Mouse (Mus musculus) frontal cortex, adult 2 months (tissue): ENCODE results near the gene Syt1. TPM values are rescaled to one million over a fixed set of nuclear protein-coding genes. Genes with fewer than 3 reads are reported as not detected.

Experiments used
- DNase-seq, 2 experiments: peaks; one replicate each; pipeline ENCODE4 v3.0.0; 2022; ENCODE audit warnings: low spot score in 1 of 2; ENCODE audit errors: extremely low spot score in 1 of 2
- polyA plus RNA-seq: library from polyadenylated mRNA; depleted of rRNA; stranded (reverse); fragments of >200 nt; gene quantifications from 2 replicates; pipeline ENCODE4 v1.2.3, GENCODE M21; 2012

Gene Syt1
- polyA plus RNA-seq, 1 experiment: 663 TPM

DNA sequence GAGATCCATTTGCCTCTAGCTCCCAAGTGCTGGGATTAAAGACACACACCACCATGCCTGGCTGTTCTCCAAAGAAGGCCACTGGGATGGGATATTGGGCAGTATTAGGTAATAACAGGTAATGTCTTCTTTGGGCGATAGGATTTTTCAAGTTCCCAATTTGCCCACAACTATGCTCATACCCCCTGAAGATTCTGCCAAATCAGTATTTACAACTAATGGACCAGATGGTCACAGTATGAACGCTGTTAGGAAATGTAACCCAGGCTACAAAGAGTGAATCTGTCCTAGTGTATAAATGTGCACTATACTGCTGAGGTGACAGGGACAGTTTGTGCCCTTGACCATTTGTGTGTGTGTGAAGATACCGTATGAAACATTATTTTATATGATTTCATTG lies 421.9 kb downstream of the Syt1 start:
- DNase-seq: no peak

DNA sequence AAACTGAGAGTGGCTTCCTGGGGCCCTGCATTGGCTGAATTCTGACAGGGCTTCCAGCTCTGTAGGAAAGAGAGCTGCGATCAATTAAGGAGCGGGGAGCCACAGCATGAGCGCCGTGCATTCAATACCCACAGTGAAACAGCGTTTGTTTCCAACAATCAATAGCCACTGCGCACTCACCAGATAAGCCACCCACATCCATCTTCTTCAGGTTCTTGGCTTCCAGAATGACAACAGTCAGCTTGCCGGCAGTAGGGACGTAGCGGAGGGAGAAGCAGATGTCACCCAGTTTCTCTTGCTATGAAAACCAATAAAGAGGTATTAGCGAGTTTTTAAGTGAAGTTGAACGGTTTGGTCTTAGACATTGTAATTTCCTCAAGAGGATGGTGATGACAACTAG lies 427.1 kb downstream of the Syt1 start:
- no peak for DNase-seq

DNA sequence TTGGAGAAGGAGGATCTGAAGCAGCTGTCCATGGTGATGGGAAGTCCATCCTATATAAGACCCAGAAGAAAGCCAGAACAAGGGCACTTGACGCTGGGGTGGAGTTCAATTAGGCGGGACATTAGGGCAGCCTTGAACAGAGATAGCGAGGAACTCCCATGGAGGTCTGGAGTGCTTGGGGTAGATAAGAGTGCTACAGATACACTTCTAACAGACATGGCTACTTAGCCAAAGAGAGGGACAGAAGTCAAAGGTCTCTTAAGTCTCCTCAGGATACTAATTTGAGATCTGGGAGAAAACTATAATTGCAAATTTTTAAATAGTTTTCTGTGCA lies 428.4 kb downstream of the Syt1 start:
- no peak for DNase-seq

DNA sequence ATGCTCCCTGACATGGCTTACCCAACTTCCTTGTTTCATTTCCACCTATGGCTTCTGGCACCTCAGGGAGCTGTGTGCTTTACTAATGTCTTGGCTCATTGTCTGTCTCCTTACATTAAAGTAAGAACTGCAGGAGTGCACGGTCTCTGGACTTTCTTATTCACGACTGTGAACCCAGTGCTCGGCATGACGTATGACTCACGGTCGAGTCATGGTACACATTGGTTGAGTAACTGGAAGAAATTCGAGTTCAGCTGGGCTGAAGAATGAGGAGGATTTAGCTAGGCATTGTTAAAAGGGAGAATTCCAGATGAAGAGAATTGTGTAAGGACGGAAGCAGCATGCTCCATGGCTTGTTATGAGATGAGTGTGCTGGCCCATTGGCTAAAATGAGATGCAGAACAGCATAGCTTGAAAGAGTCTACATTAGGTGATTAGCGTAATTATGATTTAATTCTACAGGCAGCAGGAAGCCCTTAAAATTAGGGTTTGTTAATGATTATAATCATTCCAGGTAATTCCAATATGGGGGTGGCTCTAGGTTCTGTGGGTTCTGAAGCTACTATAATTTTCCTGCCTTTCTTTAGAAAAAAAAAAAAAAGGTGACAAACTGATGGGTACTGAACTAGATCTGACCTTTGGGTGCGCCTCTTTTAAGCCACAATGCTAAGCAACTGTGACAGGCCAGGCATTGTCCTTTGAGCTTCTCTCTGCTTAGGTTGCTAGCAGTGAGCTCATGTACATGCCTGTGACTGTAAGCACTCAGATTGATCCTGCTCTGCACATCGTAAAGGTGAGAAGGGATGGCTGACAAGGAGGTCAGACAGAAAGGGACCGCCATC lies 429.0 kb downstream of the Syt1 start:
- peak in 1 of 2 experiments; percentile 45 for DNase-seq

DNA sequence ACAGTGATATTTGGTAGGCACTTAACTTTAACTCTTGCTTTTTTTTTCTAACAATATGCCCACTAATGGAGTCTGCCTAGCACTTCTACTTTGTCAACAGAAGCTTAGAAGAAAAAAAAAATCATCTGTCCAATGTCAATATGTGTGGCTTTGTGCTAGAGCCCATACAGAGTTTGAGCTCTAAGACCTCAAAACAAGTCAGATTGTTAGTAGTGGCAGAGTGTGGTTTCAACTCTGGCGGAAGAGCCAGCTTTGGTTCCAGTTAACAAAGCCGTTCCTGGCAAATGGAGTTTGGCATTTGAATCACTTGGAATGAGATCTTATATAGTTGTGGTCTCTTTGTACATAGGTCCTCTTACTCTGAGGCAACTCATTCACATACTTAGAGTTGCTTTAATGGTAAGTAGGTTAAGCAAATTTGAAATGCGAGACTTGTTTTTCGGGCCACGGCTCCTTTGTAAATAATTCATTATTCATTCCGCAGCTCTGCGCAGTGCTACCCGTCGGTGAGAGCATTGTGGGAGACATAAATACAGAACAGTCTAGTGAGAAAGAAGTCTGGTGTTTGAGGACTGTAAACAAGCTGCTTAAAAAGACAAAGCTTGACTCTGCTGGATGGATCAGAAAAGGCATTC lies 429.9 kb downstream of the Syt1 start:
- peak in 1 of 2 experiments; percentile 54 for DNase-seq

DNA sequence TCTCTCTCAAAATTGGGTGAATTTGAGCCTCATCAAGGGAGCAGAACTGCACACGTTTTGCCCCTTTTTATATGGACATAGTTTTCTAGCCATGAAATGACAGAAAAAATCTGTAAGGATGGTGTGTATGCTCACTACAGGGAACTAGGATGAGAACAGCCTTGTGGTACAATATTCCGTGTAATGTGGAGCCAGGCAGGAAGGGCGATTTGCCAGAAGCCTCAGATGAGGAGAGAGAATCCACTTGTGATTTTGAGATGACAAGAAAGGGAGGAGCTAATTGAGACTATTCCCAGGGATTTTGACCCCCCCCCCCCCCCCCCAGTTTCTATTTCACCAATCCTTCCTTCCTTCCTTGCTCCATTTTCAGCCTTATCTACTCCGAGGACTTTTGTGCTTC lies 431.4 kb downstream of the Syt1 start:
- no peak for DNase-seq

DNA sequence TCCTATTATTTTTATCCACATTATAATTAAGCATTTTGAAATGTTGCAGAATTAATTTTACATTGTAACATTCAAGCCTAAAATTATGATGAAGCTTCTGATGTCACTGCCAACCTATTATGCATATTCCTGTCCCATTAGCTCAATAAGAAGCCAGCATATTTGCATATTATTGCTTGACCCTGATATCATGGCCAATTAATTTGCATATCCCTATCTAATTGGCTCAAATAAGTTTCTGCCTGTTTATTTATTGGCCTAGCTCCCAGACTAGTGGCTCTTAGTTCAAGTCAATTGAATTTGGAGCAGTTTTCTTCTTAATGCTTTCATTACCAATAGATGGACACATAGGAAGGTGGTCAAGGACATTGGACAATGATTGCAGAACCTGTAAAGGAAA lies 433.2 kb downstream of the Syt1 start:
- DNase-seq: no peak

DNA sequence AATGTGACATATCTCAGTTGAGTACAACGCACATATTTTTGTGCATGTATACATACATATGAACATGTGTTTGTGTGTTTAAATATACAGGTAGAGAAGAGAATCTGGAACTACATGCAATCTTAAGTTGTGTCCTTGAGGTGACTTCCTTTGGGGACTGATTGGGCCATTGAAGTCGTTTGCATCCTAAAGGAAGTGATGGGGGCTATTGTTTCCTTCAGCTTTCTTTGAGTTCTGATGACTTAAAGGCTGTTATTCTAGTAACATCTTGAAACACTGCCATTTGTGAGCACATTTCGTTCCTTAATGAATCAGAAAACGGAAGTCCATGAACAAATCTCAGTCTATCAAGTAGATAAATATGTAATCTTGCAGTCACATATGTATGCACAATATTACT lies 438.0 kb downstream of the Syt1 start:
- no peak for DNase-seq

DNA sequence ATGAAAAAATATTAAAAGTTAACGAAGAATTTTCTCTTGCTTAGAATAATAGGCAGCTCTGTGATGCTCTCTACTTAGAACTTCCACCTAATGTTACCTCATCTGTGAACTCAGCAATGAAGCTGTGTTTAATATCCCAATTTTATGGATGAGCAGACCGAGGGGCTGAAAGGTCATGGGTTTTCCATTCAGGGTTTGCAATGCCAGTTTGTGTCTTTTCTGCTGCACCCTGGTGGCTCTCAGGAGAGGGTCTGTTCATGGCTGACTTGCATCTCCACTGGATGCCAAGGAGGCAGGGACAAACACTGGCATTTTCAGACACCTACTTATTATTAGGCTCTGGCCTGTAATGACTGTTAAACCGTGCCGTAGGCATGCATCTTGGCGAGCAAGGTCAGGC lies 439.7 kb downstream of the Syt1 start:
- DNase-seq: no peak

DNA sequence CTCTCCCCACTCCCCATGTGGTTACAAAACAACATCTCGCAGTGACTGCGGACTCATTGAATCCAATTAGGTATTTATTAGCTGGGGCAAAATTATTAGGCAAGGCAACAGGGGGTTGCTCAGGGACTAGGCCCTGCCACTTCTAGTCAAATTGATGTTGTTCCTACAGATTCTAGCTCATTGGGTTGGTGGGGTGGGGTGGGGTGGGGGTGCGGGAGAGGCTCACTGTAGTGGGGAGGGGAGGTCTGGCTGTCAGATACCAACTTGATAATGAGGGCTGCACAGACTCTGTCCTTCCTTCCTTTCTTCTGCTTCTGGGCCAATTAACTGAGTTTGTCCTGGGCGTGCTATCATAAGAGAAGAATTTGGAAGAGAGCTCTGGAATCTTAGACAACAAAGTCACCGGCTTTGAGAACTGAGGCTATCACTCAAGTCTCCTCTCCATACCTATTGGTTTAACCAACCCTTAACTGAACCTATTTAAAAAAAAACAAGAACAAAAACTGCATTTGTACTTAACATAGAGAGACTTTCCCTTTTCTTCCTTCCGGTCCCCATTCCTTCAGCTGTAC lies 441.1 kb downstream of the Syt1 start:
- DNase-seq: no peak

DNA sequence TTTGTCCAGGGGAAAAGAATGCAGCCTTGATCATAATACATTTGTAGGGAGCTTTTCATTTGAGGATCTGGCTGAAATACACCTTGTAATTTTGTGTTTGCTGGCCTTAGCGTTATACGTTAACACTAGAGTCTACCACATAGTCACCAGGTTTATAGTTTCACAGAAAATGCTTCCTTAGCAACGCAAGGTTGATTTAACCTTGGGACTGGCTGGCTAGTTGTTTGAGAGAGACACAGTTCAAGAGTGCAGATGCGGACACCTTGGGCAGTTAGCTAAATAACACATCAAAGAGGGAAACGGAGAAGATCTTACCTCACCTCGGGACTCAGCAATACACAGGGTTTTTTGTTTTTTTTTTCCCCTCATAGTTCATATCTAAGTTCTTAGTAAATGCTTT lies 441.9 kb downstream of the Syt1 start:
- no peak for DNase-seq

DNA sequence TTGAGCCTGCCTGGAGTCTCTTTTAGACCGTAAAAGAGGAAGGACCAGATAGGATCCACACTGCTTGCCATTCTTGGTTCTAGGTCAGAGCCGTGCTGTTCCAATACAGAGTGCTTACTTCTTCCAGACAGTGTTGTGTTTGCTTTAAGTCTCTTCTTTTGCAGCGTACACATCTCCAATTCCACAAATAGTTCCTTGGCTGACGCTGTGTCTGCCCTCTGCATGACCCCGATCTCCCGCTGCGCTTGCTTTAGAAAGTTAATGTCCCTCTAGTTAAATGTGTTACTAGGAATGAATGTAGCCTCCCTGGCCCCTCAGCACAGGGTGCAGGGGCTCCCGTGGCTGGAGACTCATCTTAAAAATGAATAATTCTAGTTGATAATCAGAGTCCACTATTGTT lies 442.6 kb downstream of the Syt1 start:
- no peak for DNase-seq

DNA sequence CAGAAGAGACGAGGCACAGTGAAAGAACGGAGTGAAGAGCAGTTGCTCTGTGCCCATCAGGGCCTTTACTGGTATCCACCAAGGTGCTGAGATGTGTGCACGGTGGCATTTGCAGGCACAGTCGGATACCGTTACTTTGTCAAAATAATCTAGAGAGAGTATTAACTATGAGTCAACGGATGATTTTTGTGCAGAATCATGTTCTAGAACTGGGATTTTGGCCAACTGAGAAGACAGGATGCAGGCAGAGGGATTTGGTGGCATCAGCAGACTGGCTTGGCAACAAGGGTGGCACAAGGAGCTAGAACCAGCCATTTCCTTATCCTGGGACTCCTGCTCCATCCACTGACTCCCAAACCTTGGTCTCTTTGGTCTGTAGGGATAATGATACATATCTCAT lies 443.3 kb downstream of the Syt1 start:
- DNase-seq: peak in 1 of 2 experiments; percentile 54

DNA sequence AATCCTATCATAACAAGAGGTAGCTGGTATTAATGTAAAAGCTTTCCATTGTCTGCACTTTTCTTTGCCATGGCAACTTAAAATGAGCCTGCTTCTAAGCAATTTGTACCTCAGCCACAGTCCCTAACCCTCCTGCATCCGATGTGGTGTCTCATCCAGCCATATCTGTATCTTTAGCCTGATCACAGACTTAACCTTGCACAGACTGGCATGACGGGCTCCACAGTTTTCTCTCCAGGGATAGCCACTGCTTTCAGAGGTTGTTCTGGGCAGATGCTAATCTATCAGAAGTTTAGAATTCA lies 451.2 kb downstream of the Syt1 start:
- no peak for DNase-seq

DNA sequence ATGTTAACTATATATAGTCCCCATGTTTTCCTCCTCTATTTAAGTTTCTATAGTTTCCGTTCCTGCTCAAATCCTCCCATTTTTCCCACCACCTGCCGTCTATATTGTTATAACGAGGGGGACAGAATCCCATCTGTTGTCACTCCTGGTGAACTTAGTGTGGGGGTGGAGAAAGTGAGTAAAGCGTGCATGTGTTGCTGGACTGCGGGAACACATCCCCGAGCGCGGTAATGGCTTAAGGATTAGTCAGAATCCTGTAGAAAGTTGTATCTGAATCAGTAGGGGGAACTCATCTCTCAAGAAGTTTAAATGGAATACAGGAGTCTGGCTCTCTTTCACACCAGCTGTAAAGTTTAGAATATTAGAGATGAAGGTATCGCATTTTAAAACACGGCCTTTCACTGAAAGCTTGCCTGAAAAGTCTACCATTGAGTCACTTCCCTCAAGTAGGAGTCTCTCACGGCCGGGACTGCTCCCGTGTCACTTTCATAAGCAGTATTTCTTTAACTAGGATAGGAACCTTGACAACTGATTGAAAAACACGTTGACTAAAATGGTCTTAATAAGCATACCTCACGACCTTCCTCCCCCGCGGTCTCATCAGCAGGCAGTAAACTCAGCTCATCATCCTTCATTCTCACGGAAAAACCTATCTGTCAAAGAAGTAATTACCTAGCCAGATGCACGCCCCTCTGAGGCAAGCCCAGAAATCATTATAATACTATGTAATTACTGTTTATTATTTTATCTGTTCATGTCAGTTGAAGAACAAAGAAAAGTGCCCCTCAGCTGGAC lies 451.8 kb downstream of the Syt1 start:
- DNase-seq: peak in 1 of 2 experiments; percentile 67

DNA sequence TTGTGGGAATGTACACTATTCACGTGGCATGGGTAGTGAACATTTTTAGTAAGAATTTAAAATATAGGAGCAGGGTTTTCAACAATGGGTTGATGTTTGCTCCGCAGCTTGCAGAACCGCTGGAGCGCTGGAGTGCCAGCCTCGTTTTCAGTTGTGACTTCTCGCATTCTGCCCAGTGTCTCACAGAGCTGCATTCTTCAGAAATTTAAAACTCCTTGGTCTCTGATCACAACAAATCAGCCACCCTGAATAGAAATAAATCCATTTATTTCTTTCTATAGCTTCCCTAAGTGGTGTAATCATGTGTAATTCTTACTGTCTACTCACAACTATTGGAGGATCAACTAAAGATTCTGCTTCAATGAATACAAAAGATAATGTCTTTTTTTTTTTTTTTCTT lies 458.2 kb downstream of the Syt1 start:
- DNase-seq: no peak

DNA sequence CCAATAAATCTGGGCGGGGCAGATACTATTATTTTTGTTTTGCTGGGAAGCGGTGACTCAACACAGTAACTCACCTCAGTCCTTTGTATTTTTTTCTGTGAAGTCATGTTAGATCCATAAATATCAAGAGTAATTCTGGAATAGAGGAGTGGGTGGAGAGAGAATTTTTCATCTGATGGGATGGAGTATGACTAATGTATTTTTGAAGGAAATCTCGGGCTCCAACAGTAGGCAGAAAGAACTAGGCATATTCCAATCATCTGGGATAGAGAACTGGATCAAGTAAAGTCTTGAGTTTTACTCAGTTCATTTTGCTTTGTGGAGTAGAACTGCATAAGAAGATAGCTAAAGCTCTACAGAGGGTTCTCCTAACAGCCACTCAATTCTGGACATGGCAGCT lies 465.1 kb downstream of the Syt1 start:
- peak in 1 of 2 experiments; percentile 55 for DNase-seq

DNA sequence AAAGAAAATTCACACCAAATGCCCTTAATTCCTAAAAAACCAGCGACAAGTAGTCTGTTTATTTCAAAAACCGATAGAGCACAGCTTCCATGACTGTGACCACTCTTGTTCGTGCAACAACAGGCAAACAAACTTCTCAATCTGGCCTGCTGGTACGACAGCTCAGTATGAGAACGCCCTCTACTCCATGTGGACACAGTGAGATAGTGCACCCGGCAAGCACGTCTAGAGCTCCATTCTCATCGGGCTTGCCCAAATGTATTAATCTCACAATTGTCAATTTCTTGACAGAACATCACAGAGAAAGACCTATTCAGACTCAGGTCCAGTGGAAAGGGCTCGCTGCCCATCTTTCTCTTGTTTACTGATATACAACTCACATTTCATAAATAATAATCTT lies 469.2 kb downstream of the Syt1 start:
- DNase-seq: no peak

DNA sequence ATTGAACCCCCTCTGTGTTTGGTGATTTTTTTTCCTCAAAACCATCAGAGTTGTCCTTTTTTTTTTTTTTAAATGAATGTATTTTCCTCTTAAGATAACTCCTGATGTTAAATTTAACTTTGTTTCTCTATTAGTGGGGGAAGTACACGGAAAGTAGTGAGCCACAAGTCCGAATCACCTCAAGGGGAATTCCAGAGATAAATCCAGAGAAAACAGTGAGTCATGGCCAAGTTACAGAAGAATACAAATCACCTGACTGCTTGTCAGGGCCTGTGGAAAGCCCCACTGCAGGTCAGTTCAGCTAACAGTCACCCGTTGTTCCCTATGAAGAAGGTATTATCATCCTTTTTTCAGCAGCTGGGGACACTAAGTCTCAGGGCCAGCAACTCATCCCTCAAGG lies 472.2 kb downstream of the Syt1 start:
- no peak for DNase-seq

DNA sequence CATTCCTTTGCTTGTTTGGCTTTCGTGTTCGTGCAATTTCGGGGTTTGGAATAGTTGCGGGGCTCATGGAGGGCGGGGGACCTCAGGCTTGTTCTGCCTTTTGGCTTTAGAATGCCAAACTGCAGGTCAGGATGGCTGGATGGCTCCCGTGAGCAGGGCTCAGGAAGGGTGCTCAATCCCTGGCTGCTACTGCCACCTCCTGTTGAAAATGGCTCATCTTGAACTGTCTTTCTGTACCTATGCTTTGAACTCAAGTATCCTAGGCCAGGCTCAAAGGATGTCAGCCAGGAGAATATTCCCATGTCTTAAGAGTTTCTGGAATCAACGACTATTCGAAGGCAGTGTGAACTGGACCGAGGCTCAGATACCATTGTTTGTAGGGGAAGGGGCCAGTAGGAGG lies 473.1 kb downstream of the Syt1 start:
- DNase-seq: no peak

DNA sequence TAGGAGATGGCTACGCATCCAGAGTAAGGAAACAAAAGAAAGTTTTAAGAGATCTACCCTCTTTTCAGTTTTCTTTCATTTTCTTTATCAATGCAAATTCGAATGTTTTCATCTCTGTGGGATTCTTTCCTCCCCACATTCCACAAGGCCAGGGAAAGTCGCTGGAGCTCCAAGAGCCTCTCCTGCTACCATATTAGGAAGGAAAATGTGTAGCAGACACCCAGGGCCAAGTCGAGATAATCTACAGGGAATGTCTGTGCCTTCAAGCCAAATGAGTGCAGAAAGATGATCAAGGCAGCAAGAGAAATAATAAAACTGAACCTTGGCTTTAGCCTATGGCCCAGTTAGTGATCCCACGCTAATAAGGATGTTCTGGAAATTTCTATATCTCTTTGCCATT lies 474.9 kb downstream of the Syt1 start:
- no peak for DNase-seq

DNA sequence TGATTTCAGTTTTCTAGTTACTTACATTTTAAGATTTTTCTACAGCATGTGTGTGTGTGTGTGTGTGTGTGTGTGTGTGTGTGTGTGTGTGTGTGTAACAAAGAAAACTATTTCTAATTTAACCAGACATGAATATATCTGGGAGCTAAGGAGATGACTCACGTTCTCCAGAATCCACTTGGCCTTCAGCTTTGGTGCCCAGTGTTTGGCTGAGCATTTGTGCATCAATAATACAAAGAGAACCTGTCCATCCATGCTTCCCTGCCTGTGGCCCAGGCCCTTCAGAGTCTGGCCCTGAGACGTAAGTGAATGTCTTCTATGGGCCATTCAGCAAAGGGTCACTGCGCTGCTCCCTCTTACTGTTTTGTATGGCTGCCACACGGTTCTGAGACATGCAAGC lies 476.7 kb downstream of the Syt1 start:
- DNase-seq: no peak
